Mouse (Mus musculus) urinary bladder, adult 2 months (tissue): Measurements from ENCODE around the gene Pou3f3. TPM values are rescaled to one million over a fixed set of nuclear protein-coding genes. Genes with fewer than 3 reads are reported as not detected.
A peak's percentile ranks its signal among the peaks of the same experiment; 100 is the strongest.

Source experiments
- DNase-seq: peaks from one replicate; pipeline ENCODE4 v3.0.0; 2022; ENCODE audit warnings: low spot score
- polyA plus RNA-seq: library from polyadenylated mRNA; depleted of rRNA; stranded (reverse); fragments of >200 nt; gene quantifications from 2 replicates; pipeline ENCODE4 v1.2.3, GENCODE M21; 2012; rRNA removed

Pou3f3 gene
- 0.21 and 0.22 TPM in 2 replicates for polyA plus RNA-seq

- no peak for DNase-seq
Measured at GRCm38 (mm10) chr1:42695578-42695915, at the start of gene Pou3f3. TSS of gene Pou3f3 (plus strand) at chr1:42695768.

GRCm38 (mm10) chr1:42648366-42648935 lies 47.1 kb upstream of the Pou3f3 start:
- DNase-seq: no peak

- DNase-seq: no peak
Measured at GRCm38 (mm10) chr1:42651461-42651860, 44.1 kb upstream of the Pou3f3 start.

- no peak for DNase-seq
Measured at GRCm38 (mm10) chr1:42667546-42667945, 28.0 kb upstream of the Pou3f3 start.

GRCm38 (mm10) chr1:42680673-42681072 lies 14.9 kb upstream of the Pou3f3 start:
- DNase-seq: no peak

GRCm38 (mm10) chr1:42681762-42682161 lies 13.8 kb upstream of the Pou3f3 start:
- DNase-seq: no peak

GRCm38 (mm10) chr1:42683861-42684260 lies 11.7 kb upstream of the Pou3f3 start:
- no peak for DNase-seq

- no peak for DNase-seq
Measured at GRCm38 (mm10) chr1:42684345-42684744, 11.2 kb upstream of the Pou3f3 start.

- DNase-seq: no peak
Measured at GRCm38 (mm10) chr1:42684783-42685182, 10.8 kb upstream of the Pou3f3 start.

GRCm38 (mm10) chr1:42685321-42685960 lies 10.1 kb upstream of the Pou3f3 start:
- no peak for DNase-seq

- DNase-seq: no peak
Measured at GRCm38 (mm10) chr1:42686194-42687131, 9.1 kb upstream of the Pou3f3 start.

- no peak for DNase-seq
Measured at GRCm38 (mm10) chr1:42687271-42687670, 8.3 kb upstream of the Pou3f3 start.

- no peak for DNase-seq
Measured at GRCm38 (mm10) chr1:42687756-42688540, 7.6 kb upstream of the Pou3f3 start.

- no peak for DNase-seq
Measured at GRCm38 (mm10) chr1:42688541-42689125, 6.9 kb upstream of the Pou3f3 start.

GRCm38 (mm10) chr1:42690024-42690575 lies 5.5 kb upstream of the Pou3f3 start:
- no peak for DNase-seq

GRCm38 (mm10) chr1:42691202-42692170 lies 4.1 kb upstream of the Pou3f3 start:
- DNase-seq: peak; percentile 31

- DNase-seq: no peak
Measured at GRCm38 (mm10) chr1:42692221-42692620, 3.3 kb upstream of the Pou3f3 start.

GRCm38 (mm10) chr1:42693101-42693715 lies 2.4 kb upstream of the Pou3f3 start:
- no peak for DNase-seq

GRCm38 (mm10) chr1:42693852-42694251 lies 1.7 kb upstream of the Pou3f3 start:
- no peak for DNase-seq

- no peak for DNase-seq
Measured at GRCm38 (mm10) chr1:42694290-42694664, 1.3 kb upstream of the Pou3f3 start.
